Mouse (Mus musculus): Measurements from ENCODE around the gene Gon4l.
"Not testable (repeated sequence)": the region's sequence is repeated elsewhere in the genome, so short reads cannot be mapped to it uniquely, and the experiment has no call there.

DNA sequence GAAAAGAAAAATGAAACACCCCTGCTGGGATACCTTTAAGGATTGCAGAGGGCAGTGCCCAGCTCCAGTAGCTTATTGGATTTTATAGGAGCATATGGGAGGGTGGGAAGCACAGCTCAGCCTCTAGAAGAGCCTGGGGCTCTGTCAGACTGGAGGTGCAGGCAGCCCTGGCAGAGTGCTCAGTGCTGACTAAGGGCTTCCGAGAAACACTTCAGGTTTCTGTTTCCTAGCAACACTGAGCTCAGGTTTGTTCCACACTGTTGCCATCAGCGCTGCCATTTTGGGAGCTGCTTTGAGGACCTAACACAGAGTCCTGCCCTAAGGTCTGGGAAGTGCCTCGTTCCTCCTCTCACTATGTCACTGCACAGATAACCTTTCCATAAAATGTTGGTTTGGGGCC, 31.7 kb downstream of the Gon4l start:
- TF ChIP-seq CTCF (IDR thresholded peaks at IDR 0.05; ENCODE audit: control insufficient read depth, insufficient read depth, insufficient read length); USF1 (IDR thresholded peaks at IDR 0.05; ENCODE audit: low read depth); MAX (IDR thresholded peaks at IDR 0.05); FOSL1 (IDR thresholded peaks at IDR 0.05; ENCODE audit: insufficient read depth, low read length, poor library complexity, severe bottlenecking); MYOD1 (IDR thresholded peaks at IDR 0.05; ENCODE audit: control insufficient read depth, insufficient read length, low read depth): not testable (repeated sequence)

All from C2C12 (cell line).